Mouse (Mus musculus): Measurements from ENCODE around the gene Gsg1.

The Gsg1 gene

DNA sequence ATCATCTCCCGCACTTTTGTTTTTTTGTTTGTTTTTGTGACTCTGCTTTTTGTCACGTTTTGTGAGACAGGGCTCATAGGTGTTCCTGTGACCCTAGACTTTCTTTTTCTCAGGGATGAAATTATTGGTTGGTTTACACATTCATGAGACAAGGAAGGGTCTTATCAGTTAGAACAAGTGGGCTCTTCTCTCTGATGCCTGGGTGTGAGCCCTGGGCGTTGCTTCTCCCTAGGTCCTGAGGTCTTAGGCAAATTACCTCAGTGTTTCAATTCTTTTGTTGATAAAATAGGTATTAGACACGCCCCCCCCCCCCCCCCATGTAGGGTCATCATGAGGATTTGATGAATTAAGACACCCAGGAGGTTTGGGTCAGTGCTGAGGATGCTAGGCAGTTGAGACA lies 49.3 kb downstream of the Gsg1 start:
- no peak for DNase-seq (ENCODE audit: low spot score)

DNA sequence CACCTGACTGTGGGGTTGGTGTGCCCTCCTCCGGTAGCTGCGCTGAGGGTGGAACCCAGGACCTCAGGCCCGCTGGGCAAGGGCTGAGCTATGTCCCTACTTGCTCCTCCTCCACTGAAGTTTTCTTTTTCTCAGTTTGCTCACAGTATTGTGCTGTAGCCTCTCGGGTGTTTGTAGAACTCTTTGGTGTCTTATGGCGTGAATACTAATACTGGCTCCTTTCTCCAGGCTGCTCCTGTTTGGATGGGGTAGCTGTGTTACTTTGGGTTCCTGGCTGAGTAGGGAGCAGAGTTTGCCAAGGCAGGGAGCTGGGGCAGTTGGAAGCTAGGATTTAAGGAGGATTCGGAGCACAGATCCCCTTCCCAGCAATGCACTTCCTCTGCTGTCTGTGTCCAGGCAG lies 50.4 kb downstream of the Gsg1 start:
- no peak for DNase-seq (ENCODE audit: low spot score)

DNA sequence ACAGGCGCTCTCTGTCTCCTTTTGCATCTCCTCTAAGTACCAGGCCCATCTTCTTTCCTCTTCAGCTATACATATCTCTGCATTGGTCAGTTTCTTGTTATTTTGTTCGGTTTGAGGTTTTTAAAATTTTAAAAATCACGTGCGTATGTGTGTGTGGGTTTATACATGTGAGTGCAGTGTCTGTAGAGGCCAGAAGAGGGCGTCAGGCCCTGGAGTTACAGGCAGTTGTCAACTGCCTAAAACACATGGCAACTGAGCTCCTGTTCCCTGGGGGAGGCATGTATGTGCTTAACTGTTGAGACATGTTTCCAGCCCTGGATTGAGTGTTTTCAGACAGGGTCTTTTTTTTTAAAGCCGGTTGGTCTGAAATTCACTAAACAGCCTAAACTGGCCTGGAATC lies 51.5 kb downstream of the Gsg1 start:
- DNase-seq (ENCODE audit: low spot score), result no peak

DNA sequence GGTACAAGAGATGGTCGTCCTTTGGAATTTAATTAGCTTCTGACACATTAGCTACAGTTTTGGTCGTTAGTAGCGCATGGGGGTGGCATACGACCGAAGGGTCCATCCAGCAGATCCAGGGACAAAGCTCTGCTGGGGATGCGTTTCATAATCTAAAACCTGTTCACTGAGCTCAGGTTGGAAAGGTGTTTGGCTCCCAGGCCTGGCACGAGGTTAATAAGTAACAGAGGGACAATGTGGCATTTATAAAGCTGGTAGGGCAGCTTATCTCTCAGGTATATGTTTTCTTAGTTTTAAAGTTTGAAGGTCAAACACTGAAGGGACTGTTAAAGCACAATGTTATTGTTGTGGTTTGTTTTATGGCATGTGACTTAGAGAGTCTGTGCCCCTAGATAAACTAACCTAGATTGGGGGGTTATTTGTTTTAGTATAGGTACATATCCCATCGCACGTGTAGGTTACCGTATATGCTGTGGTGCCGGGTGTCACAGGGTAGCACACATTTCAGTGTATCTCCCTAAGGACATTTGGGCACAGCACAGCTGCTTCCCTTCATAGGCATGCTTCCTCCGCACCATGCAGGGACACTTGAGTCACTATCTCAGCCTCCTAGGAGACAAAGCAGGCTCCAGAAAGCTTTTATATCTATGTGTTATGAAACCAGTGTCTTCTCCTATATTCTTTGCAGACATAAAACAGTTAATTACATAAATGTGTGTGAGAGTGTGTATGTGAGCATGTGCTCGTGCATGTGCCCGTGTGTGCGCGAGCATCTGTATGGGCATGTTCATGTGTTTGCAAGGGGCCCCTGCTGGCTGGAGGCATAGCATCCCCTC lies 53.8 kb downstream of the Gsg1 start:
- no peak for DNase-seq (ENCODE audit: low spot score)

DNA sequence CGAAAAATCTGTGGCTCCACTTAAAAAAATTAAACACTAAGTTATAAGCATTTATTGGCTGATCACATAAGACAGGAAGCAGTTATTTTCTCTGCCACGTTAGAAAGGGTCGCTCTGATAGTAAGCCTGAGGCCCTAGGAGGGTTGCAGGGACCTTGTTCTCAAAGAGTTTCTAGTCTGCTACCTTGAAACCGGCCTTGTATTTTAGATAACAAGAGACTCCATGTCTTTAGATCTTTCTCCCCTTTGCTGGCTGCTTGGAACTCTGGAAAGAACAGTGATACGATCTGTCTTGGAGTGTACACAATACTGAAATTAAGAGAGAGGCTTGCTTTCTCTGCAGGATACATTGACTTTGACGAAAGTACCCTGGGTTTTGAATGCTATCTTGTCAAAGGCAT lies 55.4 kb downstream of the Gsg1 start:
- no peak for DNase-seq (ENCODE audit: low spot score)

DNA sequence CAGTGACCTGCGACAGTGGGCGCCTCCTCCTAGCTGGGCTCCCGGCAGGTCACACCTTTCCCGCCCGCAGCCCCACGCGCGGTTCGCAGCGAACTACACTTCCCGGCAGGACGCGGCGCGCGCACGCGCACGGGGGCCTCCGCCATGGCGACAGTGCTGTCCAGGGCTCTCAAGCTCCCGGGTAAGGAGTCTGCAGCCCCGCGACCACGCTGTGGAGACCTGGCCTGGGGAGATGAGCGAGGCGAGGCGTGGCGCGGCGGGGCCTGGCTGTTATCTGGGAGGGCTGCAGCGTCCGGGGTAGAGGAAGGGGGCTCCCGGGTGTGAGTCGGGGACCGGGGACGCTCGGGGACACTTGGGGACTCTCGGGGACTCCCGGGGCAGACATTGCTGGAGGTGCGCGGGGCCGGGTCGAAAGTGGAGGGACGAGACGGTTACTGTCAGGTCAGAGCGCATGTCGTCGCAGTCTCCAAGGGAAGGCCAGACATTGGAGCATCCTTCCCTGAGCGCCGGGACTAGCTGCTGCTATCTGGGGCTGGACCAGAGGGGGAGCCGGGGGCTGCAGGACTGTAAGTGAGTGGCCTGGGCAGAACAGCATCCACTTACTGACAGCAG lies 56.1 kb downstream of the Gsg1 start, which contains the start of the genes Fam234b and Hebp1:
TSS of gene Fam234b (plus strand) at position 57 of the 612 bp plus-strand sequence.
TSS of gene Hebp1 (minus strand) at position 102 of the 612 bp plus-strand sequence.
- DNase-seq (ENCODE audit: low spot score), result peak; percentile 40

DNA sequence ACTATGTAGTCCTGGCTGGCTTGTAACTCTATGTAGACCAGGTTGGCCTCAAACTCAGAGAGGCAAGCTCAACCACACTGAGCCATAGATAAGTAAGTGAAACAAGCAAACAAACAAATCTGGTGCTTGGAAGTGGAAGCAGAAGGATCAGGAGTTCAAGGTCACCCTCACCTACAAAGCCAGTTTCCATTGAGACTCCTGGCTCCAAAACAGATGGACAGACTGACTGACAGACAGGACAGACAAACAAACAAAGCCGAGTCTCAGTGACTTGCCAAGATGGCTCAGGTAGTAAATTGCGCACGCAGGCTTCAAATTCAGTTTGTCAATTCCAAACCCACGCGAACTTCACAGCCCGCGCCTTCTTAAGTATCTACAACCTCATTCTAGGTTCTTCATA lies 56.7 kb downstream of the Gsg1 start:
- no peak for DNase-seq (ENCODE audit: low spot score)

DNA sequence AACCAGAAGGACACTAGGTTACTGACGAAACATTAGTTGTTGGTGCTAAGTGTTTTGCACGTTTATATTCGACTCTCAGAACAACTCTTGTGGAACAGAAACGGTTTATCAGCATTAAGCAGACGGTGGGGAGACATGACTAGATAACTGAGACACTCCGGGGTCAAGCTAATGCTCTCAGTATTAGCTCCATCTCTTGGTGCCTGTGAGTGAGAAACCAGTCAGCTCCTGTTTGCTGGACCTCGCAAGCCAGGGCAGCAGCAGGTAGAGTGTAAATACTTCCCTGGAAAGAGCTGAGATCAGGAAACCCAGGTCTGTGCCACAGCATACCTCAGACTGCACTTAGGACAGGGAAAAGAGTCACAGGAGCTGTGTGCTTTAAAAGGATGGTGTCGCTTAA lies 57.4 kb downstream of the Gsg1 start:
- DNase-seq (ENCODE audit: low spot score), result no peak

DNA sequence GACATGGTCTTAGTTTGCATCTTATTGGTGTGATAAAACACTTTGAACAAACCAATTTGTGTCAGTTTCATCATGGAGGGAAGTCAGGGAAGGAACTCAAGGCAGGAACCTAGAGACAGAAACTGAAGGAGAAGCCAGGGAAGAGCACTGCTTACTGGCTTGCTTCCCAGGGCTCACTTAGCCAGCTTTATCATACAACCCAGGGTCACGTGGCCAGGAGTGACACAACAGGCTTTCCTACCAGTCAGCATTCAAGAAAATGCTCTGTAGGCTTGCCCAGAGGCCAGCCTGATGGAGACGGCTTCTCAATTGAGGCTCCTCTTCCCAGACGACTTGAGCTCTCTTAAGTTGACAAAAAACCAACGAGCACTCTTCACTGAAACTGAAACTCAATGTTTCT lies 59.2 kb downstream of the Gsg1 start:
- DNase-seq (ENCODE audit: low spot score), result no peak

DNA sequence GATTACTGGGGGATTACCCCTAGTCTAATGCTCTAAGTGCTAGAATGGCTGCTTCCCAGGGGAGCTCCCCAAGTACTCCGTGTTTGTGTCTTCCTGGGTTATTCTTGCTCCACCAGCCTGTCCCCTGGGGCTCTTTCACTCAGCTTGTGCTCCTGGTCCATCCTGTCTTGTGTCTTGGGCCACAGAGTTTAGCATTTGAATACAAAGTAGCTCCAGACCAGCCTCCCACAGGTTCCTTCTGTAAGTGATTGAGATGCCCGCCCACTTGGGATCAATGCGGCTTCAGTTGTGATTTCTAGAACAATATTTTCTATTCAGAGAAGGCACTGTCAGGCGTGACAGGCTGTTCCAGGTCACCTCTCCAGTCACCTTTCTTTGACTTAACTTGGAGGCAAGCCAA lies 60.4 kb downstream of the Gsg1 start:
- no peak for DNase-seq (ENCODE audit: low spot score)

DNA sequence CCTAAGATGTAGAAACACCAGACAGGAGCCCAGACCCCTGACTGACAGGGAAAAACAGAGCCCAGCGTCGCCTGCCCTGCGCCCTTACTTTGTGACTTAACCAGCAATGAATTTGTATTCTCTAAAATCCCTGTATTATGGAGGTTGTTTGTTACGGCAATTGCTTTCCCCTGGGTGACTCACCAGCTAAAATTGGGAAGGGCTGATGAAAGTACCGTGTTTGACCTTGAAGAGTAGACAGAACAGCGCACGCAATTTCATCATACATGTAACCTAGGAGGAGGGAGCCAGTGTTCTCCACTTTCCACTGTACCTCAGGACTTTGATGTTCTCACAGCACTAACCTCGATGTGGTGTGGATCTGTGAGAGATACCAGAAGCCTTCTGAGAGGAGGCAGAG lies 61.2 kb downstream of the Gsg1 start:
- DNase-seq (ENCODE audit: low spot score), result no peak

DNA sequence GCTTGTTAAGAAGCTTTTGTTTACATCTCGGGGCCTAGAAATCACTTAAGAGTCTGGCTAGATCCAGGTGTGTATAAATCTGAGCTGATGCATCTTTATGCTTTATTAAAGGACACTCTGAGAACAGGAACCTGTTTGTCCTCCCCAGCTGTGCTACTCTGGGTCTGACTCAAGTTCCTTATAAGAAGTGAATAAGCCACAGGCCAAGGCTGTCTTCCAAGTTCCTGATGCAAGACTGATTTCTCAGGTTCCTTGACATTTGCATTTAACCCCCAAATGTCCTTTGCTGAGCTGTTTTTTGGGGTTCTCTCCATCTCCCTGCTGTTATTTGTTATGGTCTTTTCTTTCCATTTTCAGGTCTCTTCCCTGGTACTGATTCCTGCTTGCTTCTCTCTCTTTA lies 62.2 kb downstream of the Gsg1 start:
- peak; percentile 36 for DNase-seq (ENCODE audit: low spot score)

DNA sequence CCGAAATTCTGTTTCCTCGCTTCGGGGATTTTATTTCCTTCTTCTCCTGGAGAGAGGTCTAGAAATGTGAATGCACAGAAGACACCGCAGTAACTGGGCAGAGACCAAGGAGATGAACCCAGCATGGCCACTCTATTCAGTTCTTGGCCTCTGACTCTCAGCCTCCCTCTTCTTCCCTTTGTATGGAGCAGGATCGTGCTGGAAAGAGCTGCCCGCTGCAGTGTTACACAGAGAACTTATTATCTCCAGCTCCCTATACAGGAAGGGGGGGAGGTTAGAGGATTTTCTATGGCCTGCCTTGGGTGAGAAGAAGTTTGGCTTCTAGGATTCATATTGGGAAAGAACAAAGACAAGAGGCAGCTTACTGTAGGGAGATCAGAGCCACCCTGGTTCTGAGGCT lies 64.0 kb downstream of the Gsg1 start:
- DNase-seq (ENCODE audit: low spot score), result no peak

DNA sequence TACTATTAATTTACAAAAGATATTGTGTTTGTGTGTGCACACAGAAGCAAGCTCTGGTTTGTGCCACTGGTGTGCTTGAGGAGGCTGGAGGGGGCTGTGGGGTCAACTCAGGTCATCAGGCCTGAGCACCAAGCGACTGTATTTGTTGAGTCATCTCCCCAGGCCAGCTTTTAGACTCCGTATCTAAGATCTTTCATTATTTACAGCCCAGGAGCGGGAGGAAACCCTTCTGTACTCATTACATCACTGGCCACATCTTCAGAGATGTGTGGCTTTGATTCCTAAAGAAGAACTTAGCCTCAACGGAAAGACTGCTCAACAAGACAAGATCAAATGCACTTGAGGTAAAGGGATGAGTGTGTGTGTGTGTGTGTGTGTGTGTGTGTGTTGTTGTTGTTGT lies 65.5 kb downstream of the Gsg1 start:
- DNase-seq (ENCODE audit: low spot score), result no peak
